Mouse (Mus musculus) bone marrow macrophage, adult 2 months (primary cell): Measurements from ENCODE around the gene Sh3d21. TPM values are rescaled to one million over a fixed set of nuclear protein-coding genes. Genes with fewer than 3 reads are reported as not detected.

ENCODE experiments used
- H3K27ac ChIP-seq: 2 replicates; pipeline ENCODE4 v1.5.1; 2012; ENCODE audit warnings: low read depth, low read length; ENCODE audit not compliant: insufficient read depth
- H3K4me1 ChIP-seq: 2 replicates; pipeline ENCODE4 v1.6.1; 2012; ENCODE audit warnings: low read length; ENCODE audit not compliant: control insufficient read depth, insufficient read depth
- H3K4me3 ChIP-seq: 2 replicates; pipeline ENCODE4 v1.5.1; 2012; ENCODE audit warnings: mild to moderate bottlenecking, low read length, moderate library complexity; ENCODE audit not compliant: insufficient read depth
- CTCF ChIP-seq: IDR thresholded peaks from 2 replicates; pipeline ENCODE4 v1.5.1; 2012; ENCODE audit warnings: low read depth, mild to moderate bottlenecking, low read length, moderate library complexity
- POLR2A ChIP-seq: IDR thresholded peaks from 2 replicates; pipeline ENCODE4 v1.6.1; 2012; ENCODE audit warnings: mild to moderate bottlenecking, low read depth, low read length, borderline replicate concordance
- polyA plus RNA-seq: library from polyadenylated mRNA; stranded (reverse); fragments of >200 nt; gene quantifications from 2 replicates; pipeline ENCODE4 v1.2.4, GENCODE M21; 2012; ENCODE audit not compliant: missing spikeins, insufficient read depth, insufficient read length

Gene Sh3d21
- polyA plus RNA-seq, result 1.3 and 2.0 TPM in 2 replicates

DNA sequence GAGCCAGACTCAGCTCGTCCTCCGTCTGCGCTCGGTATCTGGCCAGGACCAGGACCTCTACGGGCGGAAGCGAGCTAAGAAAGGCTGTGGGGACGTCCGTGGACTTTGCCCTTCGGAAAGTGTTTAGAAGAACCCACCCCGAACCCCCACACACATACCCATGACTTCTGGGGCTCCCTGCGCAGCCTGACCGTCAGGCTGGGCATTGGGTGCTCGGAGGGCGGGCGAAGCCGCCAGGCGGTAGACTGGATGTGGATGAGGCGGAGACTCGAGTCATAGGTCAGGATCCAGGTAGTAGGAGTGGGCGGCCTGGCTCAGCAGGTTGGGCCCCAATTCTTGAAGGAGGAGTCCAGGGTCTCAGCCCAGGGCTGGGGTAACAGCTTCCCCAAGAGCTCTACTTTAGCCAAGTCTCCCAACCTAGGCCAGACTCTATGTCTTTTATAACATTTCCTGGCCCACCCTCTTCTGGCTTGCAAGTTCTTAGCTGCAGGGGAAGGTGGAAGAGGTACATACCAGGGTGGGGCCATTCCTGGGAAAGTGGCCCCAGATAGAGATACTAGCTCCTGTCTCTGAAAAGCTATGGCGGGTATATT lies at the start of gene Sh3d21:
Sh3d21 (minus strand) TSS at position 425 of the 593 bp plus-strand sequence.
- TF ChIP-seq POLR2A, result no peak
- no peak for TF ChIP-seq CTCF
- Histone ChIP-seq H3K4me1 (no peaks in the 10 kb centered on the region), H3K27ac (no peak within 1 kb of the TSS), H3K4me3 (peak within 1 kb of the TSS; percentile 49)

DNA sequence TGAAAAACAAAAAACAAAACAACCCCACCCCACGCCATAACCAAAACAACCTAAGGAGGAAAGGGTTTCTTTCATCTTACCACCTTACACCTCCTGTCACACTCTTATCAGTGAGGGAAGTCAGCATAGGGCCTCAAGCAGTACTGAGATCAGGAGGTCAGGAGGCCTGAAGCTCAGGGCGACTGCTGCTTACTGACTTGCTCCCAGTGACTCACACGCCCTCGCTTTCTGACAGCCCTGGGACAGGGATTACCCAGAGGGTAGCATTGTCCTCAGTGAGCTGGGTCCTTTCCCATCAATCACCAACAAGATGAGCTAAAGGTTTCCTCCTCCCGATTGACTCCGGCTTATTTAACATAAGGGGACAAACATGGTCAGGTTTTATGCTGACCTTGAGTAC lies 43.8 kb upstream of the Sh3d21 start:
- Histone ChIP-seq H3K4me3 (no peak overlapping the region), H3K27ac (no peak overlapping the region), H3K4me1 (peaks cover 19% of the 10 kb centered on the region)
- TF ChIP-seq POLR2A (no peak), CTCF (no peak)

DNA sequence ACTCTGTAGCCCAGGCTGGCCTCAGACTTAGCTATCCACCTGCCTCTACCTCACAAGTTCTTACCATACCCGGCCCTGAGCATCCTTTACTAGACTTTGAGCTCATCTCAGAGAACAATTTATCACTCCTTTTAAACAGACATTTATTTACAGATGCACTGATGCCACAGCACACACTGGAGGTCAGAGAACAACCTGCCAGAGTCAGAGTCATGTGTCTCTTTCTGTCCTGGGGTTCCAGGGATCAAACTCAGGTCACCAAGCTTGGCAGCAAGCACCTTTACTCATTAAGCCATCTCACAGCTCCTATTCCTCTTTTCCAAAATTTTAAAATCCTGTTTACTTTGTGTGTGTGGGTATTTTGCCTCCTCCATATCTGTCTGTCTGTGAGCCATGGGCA lies 42.1 kb upstream of the Sh3d21 start:
- no peak for TF ChIP-seq POLR2A
- no peak for TF ChIP-seq CTCF
- Histone ChIP-seq H3K4me3 (no peak overlapping the region), H3K27ac (no peak overlapping the region), H3K4me1 (peaks cover 19% of the 10 kb centered on the region)

DNA sequence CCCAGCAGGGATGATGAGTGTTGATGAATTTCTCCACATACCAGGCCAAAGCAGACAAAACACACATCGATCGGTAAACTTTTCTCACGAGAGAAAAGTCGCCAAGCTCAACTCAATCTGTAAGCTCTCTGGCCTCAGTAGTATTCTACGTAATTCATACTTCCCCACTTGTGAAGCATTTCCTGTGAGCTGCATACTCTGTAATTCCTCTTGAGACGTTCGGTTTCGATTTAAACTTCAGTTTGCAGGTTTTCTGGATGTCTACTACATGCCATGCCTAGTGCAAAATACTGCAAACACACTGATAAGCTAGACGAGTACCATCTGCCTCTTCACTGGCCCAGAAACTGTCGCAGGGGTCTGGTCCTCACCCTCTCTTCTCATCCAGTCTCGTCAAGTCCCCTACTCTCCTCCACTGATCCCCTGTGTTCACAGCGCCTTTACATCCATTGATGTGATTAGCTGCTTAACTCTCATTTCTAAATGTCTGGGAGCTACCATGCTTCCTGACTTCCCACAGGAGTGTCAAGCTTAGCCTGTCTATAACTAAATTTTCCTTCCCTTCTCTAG lies 41.5 kb upstream of the Sh3d21 start:
- Histone ChIP-seq H3K27ac (peak overlapping the region; percentile 22; the same call in 1 of the 2 replicates), H3K4me3 (no peak overlapping the region), H3K4me1 (peaks cover 19% of the 10 kb centered on the region)
- no peak for TF ChIP-seq POLR2A
- TF ChIP-seq CTCF, result no peak

DNA sequence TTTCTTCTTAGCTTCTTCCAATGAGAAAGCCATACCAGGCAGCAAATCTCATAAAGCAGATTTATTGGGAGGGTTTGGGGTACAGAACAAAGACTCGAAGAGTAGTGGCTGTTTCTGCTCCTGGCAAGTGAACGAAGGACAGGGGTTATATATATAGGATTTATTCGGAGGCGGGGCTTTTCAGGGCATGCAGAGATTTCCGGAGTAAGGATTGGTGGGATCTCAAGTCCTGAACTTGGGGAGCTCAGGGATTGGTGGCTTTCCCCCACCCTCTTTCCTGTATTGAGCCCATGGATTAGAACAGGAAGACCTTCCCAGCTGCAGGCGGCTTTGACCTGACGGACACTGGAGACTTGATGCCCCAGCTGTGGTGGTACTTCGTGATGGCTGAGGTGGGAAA lies 40.7 kb upstream of the Sh3d21 start:
- H3K27ac ChIP-seq, result no peak overlapping the region
- H3K4me1 ChIP-seq, result peaks cover 23% of the 10 kb centered on the region
- no peak overlapping the region for H3K4me3 ChIP-seq
- TF ChIP-seq POLR2A (no peak), CTCF (no peak)

DNA sequence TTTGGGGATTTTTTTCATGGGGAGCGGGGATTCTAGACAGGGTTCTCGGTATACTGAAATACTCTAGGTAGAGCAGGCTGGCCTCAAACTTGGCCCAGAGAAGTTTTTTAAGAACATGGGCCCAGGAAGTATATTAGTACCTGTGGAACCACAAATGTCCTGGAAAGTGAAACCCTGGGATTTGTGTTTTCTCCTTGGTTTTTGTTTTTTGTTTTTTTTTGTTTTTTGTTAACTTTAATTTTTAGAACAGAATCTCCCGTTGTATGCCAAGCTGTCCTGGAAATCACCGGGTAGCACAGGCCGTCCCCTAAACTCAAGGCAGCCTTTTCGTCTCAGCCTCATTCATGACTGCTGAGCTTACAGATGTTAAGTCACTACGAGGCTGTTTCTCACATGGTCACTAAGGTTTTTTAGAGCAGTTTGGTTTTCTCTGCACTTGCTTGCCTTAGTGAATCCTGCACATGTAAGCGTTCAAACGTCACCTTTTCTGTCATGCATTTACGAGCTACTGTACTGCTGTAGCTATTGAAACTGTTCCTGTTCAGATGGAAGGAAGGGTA lies 40.1 kb upstream of the Sh3d21 start:
- Histone ChIP-seq H3K4me3 (peak overlapping the region; percentile 52), H3K4me1 (peaks cover 26% of the 10 kb centered on the region), H3K27ac (peak overlapping the region; percentile 95)
- TF ChIP-seq POLR2A, result no peak
- TF ChIP-seq CTCF, result no peak

DNA sequence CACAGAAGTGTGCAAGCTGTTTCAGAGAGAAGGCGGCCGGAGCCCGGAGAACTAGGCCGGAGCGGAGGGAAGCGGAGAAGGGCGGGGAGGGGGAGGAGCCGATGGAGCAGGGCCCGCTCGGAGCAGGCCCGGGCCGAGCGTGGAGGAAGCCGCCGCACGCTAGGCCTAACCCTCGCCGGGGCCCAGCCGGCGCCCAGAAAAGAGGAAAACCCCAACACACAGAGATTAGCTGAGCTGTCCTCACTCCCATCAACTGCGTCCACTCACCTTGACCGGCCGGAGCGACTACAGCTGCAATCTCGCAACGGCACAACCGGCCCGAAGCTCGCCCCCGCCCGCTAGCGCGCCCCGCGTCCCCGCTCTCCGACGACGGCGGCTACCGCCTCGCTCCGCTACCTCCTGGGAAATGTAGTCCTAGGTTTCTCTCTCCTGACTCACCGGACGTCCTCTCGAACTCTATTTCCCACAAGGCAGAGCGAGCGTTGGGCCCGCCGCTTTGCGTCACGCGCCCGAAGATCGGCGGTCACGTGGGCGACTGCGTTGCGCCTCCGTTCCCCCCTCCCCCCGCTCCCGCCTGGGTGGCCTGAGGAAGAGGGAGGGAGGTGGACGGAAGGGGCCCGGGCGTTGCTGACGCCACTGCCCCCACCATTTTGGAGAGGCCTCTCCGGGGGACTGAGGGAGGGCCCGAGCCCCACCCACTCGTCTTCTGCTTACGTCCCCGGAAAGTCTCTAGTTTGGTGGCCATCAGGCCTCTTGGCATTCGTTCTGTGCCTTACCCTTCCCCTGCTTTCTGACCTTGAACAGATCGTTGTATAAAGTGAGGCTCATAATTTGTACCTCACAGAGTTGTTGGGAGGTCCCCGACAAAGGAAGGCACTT lies 39.3 kb upstream of the Sh3d21 start, which contains the start of gene Thrap3:
Thrap3 (minus strand) TSS at position 458 of the 879 bp plus-strand sequence.
- Histone ChIP-seq H3K27ac (peak within 1 kb of the TSS; percentile 98), H3K4me1 (peaks cover 34% of the 10 kb centered on the region), H3K4me3 (peak within 1 kb of the TSS; percentile 90)
- TF ChIP-seq POLR2A (no peak; the same call in 1 of the 2 replicates), CTCF (no peak)

DNA sequence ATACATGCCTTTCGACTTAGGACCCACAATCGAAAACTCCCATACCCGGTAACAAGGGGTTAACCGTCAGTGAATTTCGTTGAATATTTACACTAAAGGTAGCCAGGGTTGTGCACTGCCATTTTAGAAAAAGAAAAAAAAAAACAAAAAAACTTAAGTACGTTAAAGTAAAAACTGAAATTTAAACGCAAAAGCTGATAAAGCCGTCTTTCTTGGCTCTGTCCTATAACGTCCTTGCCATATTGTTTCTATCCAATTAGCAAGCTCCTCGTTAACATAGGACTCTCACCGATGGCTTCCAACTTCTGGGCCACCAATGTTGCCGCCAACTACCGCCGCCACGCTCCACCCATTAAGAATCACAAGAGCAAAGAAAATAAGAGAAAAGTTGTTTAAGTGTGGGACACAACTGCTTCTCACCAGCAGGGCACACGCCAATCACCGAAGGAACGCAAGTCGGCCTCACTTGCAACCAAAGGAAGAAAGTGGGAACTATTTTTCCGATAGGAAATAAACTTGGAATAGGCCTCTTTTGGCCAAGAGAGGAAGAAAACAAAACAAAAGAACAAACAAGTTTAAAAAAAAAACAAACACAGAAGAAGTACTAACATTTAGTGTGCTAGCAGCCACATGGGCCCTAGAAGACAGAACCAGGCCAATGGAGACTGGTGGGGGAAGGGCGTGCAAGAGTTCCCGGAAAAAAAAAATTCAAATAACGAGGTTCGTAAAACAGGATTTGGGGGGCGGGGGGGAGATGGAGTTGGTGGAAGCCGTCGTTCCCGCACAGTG lies 38.4 kb upstream of the Sh3d21 start:
- H3K4me1 ChIP-seq, result peaks cover 39% of the 10 kb centered on the region

DNA sequence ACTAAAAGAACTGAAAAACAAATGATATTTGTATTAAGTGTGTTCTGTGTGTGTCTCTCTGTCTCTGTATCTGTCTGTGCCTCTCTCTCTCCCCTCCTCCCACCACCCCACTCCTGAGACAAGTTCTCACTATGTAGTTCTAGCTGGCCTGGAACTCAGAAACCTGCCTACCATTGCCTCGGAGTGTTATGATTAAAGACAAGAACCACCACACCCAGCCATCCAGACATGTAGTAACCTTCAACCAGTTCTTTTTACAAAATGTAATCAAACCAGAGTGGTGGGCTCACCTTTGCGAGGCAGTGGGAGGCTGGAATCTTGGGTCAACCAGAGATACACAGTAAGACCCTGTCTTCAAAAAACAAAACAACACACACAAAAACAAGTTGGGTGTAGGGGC lies 37.4 kb upstream of the Sh3d21 start:
- H3K4me1 ChIP-seq, result peaks cover 44% of the 10 kb centered on the region
- TF ChIP-seq CTCF (no peak), POLR2A (no peak)
- H3K27ac ChIP-seq, result peak overlapping the region; percentile 9; the same call in 1 of the 2 replicates
- H3K4me3 ChIP-seq, result peak overlapping the region; percentile 90

More for the DNA sequence above, 38.4 kb upstream of the Sh3d21 start:
- peak overlapping the region; percentile 90 for H3K4me3 ChIP-seq
- peak overlapping the region; percentile 98 for H3K27ac ChIP-seq
- TF ChIP-seq POLR2A (no peak), CTCF (no peak)
